Mouse (Mus musculus) limb, embryonic 15.5 days (tissue): ENCODE measurements around the gene Tmem171. TPM values are rescaled to one million over a fixed set of nuclear protein-coding genes. Genes with fewer than 3 reads are reported as not detected.

Experiments used
- polyA plus RNA-seq: library from polyadenylated mRNA; unstranded; fragments of >200 nt; fragmentation: Nextera tagmentation; extraction: Ambion mirVana; gene quantifications from 2 replicates; pipeline ENCODE4 v1.2.1, GENCODE M21; 2015

Tmem171 gene
- polyA plus RNA-seq, 1 experiment from 2014 or later: 0.17 TPM

Other genes starting within 250 kb of the Tmem171 start
- 1.1 and 1.3 TPM in 2 replicates for gene Gm10320, start 202.8 kb downstream of the Tmem171 start, polyA plus RNA-seq
- not detected in 2 replicates for gene Tmem174, start 57.4 kb downstream of the Tmem171 start, polyA plus RNA-seq
- 29.3 and 32.4 TPM in 2 replicates for gene Fcho2, start 120.6 kb upstream of the Tmem171 start, polyA plus RNA-seq
- gene Tnpo1, start 231.6 kb upstream of the Tmem171 start, polyA plus RNA-seq: 47.8 and 55.3 TPM in 2 replicates